Mouse (Mus musculus) testis, adult 10 weeks (tissue): Measurements from ENCODE around the gene Ccdc60. TPM values are rescaled to one million over a fixed set of nuclear protein-coding genes. Genes with fewer than 3 reads are reported as not detected.

Experiments
- polyA plus RNA-seq: library from polyadenylated mRNA; stranded (reverse); fragments of 350-450 nt; fragmentation: Illumina TruSeq; extraction: RNeasy Lipid Tissue Mini Kit (QIAGEN cat#74804); gene quantifications from one replicate; pipeline ENCODE4 v1.2.3, GENCODE M21; 2014; ENCODE audit warnings: low read depth, low replicate concordance

Ccdc60 gene
- 105 TPM for polyA plus RNA-seq

DNA sequence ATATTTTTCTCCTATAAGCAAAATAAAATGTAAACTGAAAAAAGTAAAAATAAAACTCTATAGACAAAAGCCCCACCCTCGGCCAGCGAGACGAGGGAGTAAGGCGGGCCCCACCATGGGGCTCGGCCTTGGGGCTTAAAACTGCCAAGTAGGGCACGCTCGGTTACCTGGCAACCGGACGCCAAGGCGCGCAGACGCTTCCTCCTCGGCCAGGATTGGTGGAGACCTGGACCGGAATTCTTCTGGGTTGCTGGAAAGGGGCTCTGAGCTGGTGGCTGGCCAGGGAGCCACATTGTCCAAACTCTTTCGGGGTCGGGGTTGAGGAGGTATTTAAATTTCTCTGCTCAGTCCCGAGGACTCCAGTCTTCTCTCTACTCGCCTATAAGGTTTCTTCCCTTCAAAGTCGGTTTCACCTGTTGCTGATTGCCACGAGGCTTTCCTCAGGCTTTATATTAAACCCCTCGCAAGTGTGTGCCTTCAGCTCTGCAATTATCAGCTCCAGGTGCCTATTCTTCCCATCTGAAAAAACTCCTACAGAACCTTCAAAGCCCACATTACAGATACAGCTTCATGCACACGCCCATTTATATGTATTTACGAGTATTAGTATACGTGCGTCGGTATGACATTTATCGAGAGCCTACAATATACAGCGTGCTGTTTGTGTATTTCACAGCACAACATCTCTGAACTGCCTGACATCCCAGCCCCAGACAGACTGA is at the start of gene Ccdc60:
Gene Ccdc60 (minus strand): TSS at position 137 of the 722 bp plus-strand sequence.

DNA sequence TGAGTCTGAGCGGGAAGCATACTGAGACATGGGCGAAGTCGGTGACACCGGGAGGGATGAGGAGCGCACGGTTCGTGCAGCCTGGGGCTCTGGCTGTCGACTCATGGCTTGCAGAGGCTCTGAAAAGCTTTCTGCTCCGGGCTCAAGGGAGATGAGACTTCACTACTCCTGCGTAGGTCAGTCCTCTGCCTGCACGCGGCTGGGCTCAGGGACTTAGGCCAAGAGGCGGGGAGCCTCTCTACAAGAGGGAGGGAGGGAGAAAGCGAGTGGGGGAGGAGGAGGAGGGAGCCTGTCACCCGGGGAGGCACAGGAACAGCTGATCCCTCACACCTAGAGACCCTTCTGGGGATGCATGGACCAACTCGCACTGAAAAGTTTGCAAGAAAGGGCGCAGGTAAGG is 205.7 kb downstream of the Ccdc60 start, which contains the start of gene Tmem233:
Gene Tmem233 (minus strand): TSS at position 164 of the 400 bp plus-strand sequence.

Other genes starting within 250 kb of the Ccdc60 start
- not detected for gene Tmem233, start 205.7 kb downstream of the Ccdc60 start, polyA plus RNA-seq
- gene Hspb8, start 133.9 kb upstream of the Ccdc60 start, polyA plus RNA-seq: 0.59 TPM